Mouse (Mus musculus) frontal cortex, adult 2 months (tissue): ENCODE measurements around the gene Barhl1. TPM values are rescaled to one million over a fixed set of nuclear protein-coding genes. Genes with fewer than 3 reads are reported as not detected.

Source experiments
- DNase-seq, 2 experiments: peaks; one replicate each; pipeline ENCODE4 v3.0.0; 2022; ENCODE audit warnings: low spot score in 1 of 2; ENCODE audit errors: extremely low spot score in 1 of 2
- polyA plus RNA-seq: library from polyadenylated mRNA; depleted of rRNA; stranded (reverse); fragments of >200 nt; gene quantifications from 2 replicates; pipeline ENCODE4 v1.2.3, GENCODE M21; 2012; rRNA removed

The Barhl1 gene
- polyA plus RNA-seq, 1 experiment, result 0.04 TPM

DNA sequence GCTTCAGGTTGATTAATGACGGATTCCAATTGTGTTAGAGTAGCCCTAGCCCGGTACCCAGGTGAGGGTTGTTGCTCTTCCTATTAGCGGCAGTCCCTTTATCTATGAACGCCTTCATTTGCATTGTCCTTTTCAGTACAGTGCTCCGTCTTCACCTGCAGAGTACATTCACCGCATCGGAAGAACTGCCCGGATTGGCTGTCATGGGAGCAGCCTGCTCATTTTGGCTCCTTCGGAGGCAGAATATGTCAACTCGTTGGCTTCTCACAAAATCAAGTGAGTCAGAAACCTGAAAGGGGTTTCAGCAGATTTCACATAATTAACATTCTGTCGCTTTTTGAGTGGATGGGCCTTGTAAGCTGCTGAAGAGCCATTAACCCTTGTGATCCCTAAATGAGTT is 40.9 kb downstream of the Barhl1 start:
- no peak for DNase-seq

- DNase-seq, result no peak
Measured at GRCm38 (mm10) chr2:28867495-28867894, 49.0 kb downstream of the Barhl1 start.

DNA sequence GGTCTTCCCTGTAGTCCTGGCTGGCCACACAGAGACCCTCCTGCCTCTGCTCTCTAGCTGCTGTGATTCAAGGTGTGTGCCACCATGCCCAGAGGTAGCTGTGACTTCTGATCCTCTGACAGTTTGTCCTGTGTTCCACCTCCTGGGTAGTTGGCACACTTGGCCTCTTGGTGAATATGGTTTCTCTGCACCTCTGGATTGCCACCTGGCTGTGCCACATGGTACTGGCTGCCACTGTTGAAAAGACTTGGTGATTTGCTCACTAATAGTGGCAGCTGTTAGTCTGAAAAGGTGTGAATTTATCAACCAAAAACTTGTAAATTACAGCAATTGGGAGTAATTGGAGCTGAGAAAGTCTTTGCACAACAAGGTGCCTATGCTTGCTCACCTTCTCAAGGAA is 52.6 kb downstream of the Barhl1 start:
- DNase-seq, result no peak

DNA sequence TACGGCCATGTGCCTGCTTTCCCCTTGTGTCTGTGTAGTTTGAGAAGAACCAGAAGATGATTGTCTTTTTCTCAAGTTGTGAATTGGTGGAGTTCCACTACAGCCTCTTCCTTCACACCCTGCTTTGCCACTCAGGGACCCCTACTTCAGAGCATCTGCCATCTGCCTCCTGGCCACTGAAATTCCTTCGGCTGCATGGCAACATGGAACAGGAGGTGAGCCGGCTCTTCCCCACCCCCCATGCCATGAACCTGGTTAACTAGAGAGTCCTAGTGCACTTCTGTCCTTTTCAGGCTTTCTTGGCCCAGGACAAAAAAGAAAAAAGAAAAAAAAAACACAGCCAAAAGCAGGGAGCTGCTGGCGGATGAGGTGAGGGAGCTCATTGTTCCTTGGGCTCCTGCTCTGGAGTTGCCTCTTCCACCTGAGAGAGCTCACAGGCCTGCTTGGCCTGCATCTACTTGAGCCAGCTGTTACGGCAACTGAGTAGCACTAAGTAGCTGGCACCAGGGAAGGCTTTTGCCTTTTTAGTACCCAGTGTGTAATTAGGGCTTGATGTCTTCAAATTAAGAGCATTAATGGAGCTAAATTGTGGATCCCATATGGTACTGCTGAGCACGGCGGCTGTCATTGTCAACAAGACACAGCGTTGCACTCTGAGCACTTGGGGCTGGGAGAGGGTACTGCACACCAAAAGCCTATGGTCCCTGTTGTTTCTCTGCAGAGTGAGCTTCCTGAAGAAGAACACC is 55.6 kb downstream of the Barhl1 start:
- no peak for DNase-seq

GRCm38 (mm10) chr2:28859303-28859702 is 57.2 kb downstream of the Barhl1 start:
- no peak for DNase-seq

Other genes starting within 250 kb of the Barhl1 start
- 0.36 and 0.57 TPM in 2 replicates for gene Spaca9, start 216.9 kb downstream of the Barhl1 start, polyA plus RNA-seq
- gene Ak8, start 216.5 kb downstream of the Barhl1 start, polyA plus RNA-seq, result 1.8 and 1.9 TPM in 2 replicates
- gene Gtf3c4, start 76.3 kb downstream of the Barhl1 start, polyA plus RNA-seq, result 12.9 and 14.0 TPM in 2 replicates
- gene Ddx31, start 76.3 kb downstream of the Barhl1 start, polyA plus RNA-seq, result 6.6 and 7.6 TPM in 2 replicates
- 0.14 and 0.17 TPM in 2 replicates for gene Cfap77, start 138.4 kb upstream of the Barhl1 start, polyA plus RNA-seq
- gene Ttf1, start 143.6 kb upstream of the Barhl1 start, polyA plus RNA-seq, result 11.3 and 16.5 TPM in 2 replicates
- gene Setx, start 207.5 kb upstream of the Barhl1 start, polyA plus RNA-seq, result 13.4 and 14.8 TPM in 2 replicates